Comparison of ENCODE assay signal across 14 mouse cellular contexts in the genomic region with DNA sequence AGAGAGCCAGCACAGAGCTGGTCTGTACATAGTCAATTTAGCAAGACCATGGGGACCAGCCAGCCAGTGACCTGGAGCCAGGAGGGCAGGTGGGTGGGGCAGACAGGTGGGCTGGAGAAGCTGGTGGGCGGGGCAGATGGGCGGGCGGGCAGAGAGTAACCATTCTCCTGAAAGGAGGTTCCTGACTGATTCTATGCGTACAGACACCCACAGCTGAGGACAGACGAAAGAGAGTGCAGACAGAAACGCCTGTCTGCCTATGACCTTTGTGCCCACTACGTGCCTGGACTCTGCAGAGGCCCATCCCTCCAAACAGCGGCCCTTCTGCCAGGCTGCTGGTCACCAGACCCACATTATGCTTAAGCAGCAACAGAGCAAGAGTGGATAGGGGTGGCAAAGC. TPM values are rescaled to one million over a fixed set of nuclear protein-coding genes. Genes with fewer than 3 reads are reported as not detected.
A peak's percentile ranks its signal among the peaks of the same experiment; 100 is the strongest.
DNase-seq lines count a peak whose midpoint lies in the region; ATAC-seq and TF ChIP-seq lines count a peak whose summit lies in the region.
"Had no signal": no experiment of that assay in that cellular context is flagged by ENCODE, and none has a peak within 500 bp of the region (broad histone marks: within the 10 kb centered on the region; RNA-seq: fewer than 3 reads in every experiment).

No protein-coding gene starts in this region.

- no peak overlapping the region for H3K27ac ChIP-seq in lung, embryonic 16.5 days (ENCODE audit: low read length)
- H3K27ac ChIP-seq in kidney, adult 2 months (ENCODE audit: insufficient read depth, low read depth, low read length) = no peak overlapping the region
- H3K27ac ChIP-seq in liver, embryonic 16.5 days (ENCODE audit: low read length) = peak overlapping the region; percentile 80
- H3K27ac ChIP-seq: heart, embryonic 15.5 days; hindbrain, postnatal 0 days; lung, embryonic 15.5 days had no signal

- no peak for TF ChIP-seq POLR2A in lung, adult 2 months (IDR thresholded peaks at IDR 0.05; ENCODE audit: borderline replicate concordance, extremely low read depth, low read depth, low read length)
- no peak for TF ChIP-seq POLR2A in kidney, adult 2 months (IDR thresholded peaks at IDR 0.05; ENCODE audit: low read depth, low read length)

- ATAC-seq in lung, embryonic 16.5 days (ENCODE audit: low read depth) = peak; percentile 26; the same call in 1 of the 2 replicates
- ATAC-seq in liver, embryonic 16.5 days (ENCODE audit: low read depth) = peak; percentile 90
- ATAC-seq in CD4-positive, CD25-positive, alpha-beta regulatory T cell, adult 4 months = no peak
- ATAC-seq: activated CD4-positive, CD25-positive, alpha-beta regulatory T cell, adult 4 months; forebrain, postnatal 0 days; hindbrain, postnatal 0 days had no signal

- 9% methylated on average over 5 of the region's 8 CpGs for WGBS in lung, embryonic 16.5 days
- WGBS in lung, adult 2 months = 17% methylated on average over 8 of the region's 8 CpGs
- WGBS in kidney, adult 2 months = 41% methylated on average over 8 of the region's 8 CpGs
- WGBS in liver, embryonic 16.5 days (ENCODE audit: insufficient replicate concordance) = 25% methylated on average over 8 of the region's 8 CpGs

- no peak overlapping the region for H3K9ac ChIP-seq in lung, embryonic 16.5 days (ENCODE audit: low read length)
- no peak overlapping the region for H3K9ac ChIP-seq in liver, embryonic 16.5 days (ENCODE audit: low read depth, low read length)
- H3K9ac ChIP-seq: forebrain, postnatal 0 days; heart, embryonic 15.5 days; lung, embryonic 15.5 days had no signal

- H3K4me3 ChIP-seq in lung, embryonic 16.5 days (ENCODE audit: low read length) = no peak overlapping the region
- no peak overlapping the region for H3K4me3 ChIP-seq in lung, adult 2 months (replicated peaks; ENCODE audit: extremely low read depth, low read depth, low read length)
- H3K4me3 ChIP-seq in kidney, adult 2 months (ENCODE audit: insufficient read depth, low read depth, low read length) = no peak overlapping the region
- H3K4me3 ChIP-seq in liver, embryonic 16.5 days (ENCODE audit: low read depth, low read length) = no peak overlapping the region
- H3K4me3 ChIP-seq: heart, embryonic 15.5 days; lung, embryonic 15.5 days had no signal

- no peaks in the 10 kb centered on the region for H3K36me3 ChIP-seq in lung, embryonic 16.5 days (ENCODE audit: control insufficient read depth, insufficient read depth, low read length)
- H3K36me3 ChIP-seq in kidney, adult 2 months (ENCODE audit: control insufficient read depth, insufficient read depth, low read length) = no peaks in the 10 kb centered on the region
- no peaks in the 10 kb centered on the region for H3K36me3 ChIP-seq in liver, embryonic 16.5 days (ENCODE audit: control insufficient read depth, insufficient read depth)
- H3K36me3 ChIP-seq: heart, embryonic 15.5 days; lung, embryonic 15.5 days had no signal

- DNase-seq in lung, adult 2 months = no peak
- peak; percentile 78 for DNase-seq in kidney, adult 2 months
- DNase-seq in kidney, postnatal 25 days = peak; percentile 67 to 89
- DNase-seq in cerebellum, postnatal 10 days = no peak
- DNase-seq: cerebellum, adult 11 months; forebrain, postnatal 0 days; gastrocnemius, postnatal 10 days had no signal

- TF ChIP-seq CTCF in lung, adult 2 months (IDR thresholded peaks at IDR 0.05; ENCODE audit: insufficient read depth, low read length) = no peak
- TF ChIP-seq CTCF in kidney, adult 2 months (conservative IDR thresholded peaks at IDR 0.05; ENCODE audit: insufficient read depth, insufficient read length, low read depth, low read length) = no peak

- H3K4me2 ChIP-seq in lung, embryonic 16.5 days (ENCODE audit: low read depth, low read length) = no peak overlapping the region
- H3K4me2 ChIP-seq in liver, embryonic 16.5 days (ENCODE audit: low read depth, low read length) = no peak overlapping the region
- H3K4me2 ChIP-seq: heart, embryonic 15.5 days; lung, embryonic 15.5 days had no signal

- H3K27me3 ChIP-seq in lung, embryonic 16.5 days (ENCODE audit: control insufficient read depth, insufficient read depth, low read depth, low read length) = no peaks in the 10 kb centered on the region
- H3K27me3 ChIP-seq in kidney, adult 2 months (replicated peaks; ENCODE audit: control insufficient read depth, insufficient read depth, low read length) = no peaks in the 10 kb centered on the region
- H3K27me3 ChIP-seq in liver, embryonic 16.5 days (ENCODE audit: control insufficient read depth, insufficient read depth, low read depth, low read length) = no peaks in the 10 kb centered on the region
- H3K27me3 ChIP-seq: lung, embryonic 15.5 days had no signal

- no peaks in the 10 kb centered on the region for H3K4me1 ChIP-seq in lung, embryonic 16.5 days (replicated peaks; ENCODE audit: control insufficient read depth, insufficient read depth, low read length)
- 0 out of 2 replicates have a peak, but pooled peaks cover 2% of the 10 kb centered on the region for H3K4me1 ChIP-seq in lung, adult 2 months (ENCODE audit: control insufficient read depth, insufficient read depth, low read length)
- peaks cover 3% of the 10 kb centered on the region; the same call in 1 of the 2 replicates for H3K4me1 ChIP-seq in kidney, adult 2 months (ENCODE audit: control insufficient read depth, insufficient read depth, low read length)
- H3K4me1 ChIP-seq in liver, embryonic 16.5 days (ENCODE audit: control insufficient read depth, low read depth, low read length) = no peaks in the 10 kb centered on the region; the same call in none of the 2 replicates
- H3K4me1 ChIP-seq: lung, embryonic 15.5 days had no signal

- no peaks in the 10 kb centered on the region for H3K9me3 ChIP-seq in lung, embryonic 16.5 days (ENCODE audit: control insufficient read depth, low read length)
- no peaks in the 10 kb centered on the region for H3K9me3 ChIP-seq in liver, embryonic 16.5 days (replicated peaks; ENCODE audit: control insufficient read depth, low read length)
- H3K9me3 ChIP-seq: heart, embryonic 15.5 days; lung, embryonic 15.5 days had no signal

RNA-seq across cellular contexts. Expression of a gene that starts 51.5 kb away (rescaled TPM):
- 1.4 and 1.8 TPM in 2 replicates for polyA plus RNA-seq in lung, embryonic 16.5 days (2015; fragmentation: Nextera tagmentation; extraction: Ambion mirVana)
- polyA plus RNA-seq in lung, adult 2 months (2012; rRNA removed) = 1.00 and 1.1 TPM in 2 replicates
- 2.2 and 2.7 TPM in 2 replicates for polyA plus RNA-seq in kidney, adult 2 months (2012; rRNA removed)
- polyA plus RNA-seq in liver, embryonic 16.5 days (2015; fragmentation: Nextera tagmentation; extraction: Ambion mirVana) = 0.22 and 0.27 TPM in 2 replicates
- not detected for polyA plus RNA-seq in CD4-positive, CD25-positive, alpha-beta regulatory T cell, adult 4 months (2017; shearing (Covaris generic))
- polyA plus RNA-seq: activated CD4-positive, CD25-positive, alpha-beta regulatory T cell, adult 4 months had no signal

Comparison
In these comparisons a context has a peak if more than half of its experiments do, and no peak if none do; other contexts are left out.
1. DNase-seq: peak in kidney, adult 2 months (single experiment) and kidney, postnatal 25 days (2 of 2); none in lung, adult 2 months (single experiment) and cerebellum, postnatal 10 days (0 of 2).